Mouse (Mus musculus) limb, embryonic 12.5 days (tissue): Measurements from ENCODE around the gene Slc24a1. TPM values are rescaled to one million over a fixed set of nuclear protein-coding genes. Genes with fewer than 3 reads are reported as not detected.

ENCODE experiments used
- ATAC-seq: fragments of 200-750 bp; cut with Nextera tagmentation; 2 replicates; pipeline ENCODE4 v1.8.0; 2017; ENCODE audit warnings: low read depth, moderate TSS enrichment; ENCODE audit not compliant: insufficient number of reproducible peaks, insufficient read depth, low FRiP score, low TSS enrichment
- H3K27ac ChIP-seq: fragments of 300-500 bp; sonication (generic); 2 replicates; pipeline ENCODE4 v1.5.1; 2016; ENCODE audit warnings: mild to moderate bottlenecking, moderate library complexity
- H3K27me3 ChIP-seq: fragments of 300-500 bp; sonication (generic); 2 replicates; pipeline ENCODE4 v1.6.1; 2016; ENCODE audit warnings: mild to moderate bottlenecking, moderate library complexity
- H3K36me3 ChIP-seq: fragments of 300-500 bp; sonication (generic); 2 replicates; pipeline ENCODE4 v1.6.1; 2016; ENCODE audit warnings: mild to moderate bottlenecking, moderate library complexity
- H3K4me1 ChIP-seq: fragments of 300-500 bp; sonication (generic); replicated peaks from 2 replicates; pipeline ENCODE4 v1.6.1; 2016
- H3K4me2 ChIP-seq: fragments of 300-500 bp; sonication (generic); 2 replicates; pipeline ENCODE4 v1.6.1; 2016; ENCODE audit warnings: mild to moderate bottlenecking, moderate library complexity
- H3K4me3 ChIP-seq: fragments of 300-500 bp; sonication (generic); replicated peaks from 2 replicates; pipeline ENCODE4 v1.5.1; 2016; ENCODE audit warnings: mild to moderate bottlenecking
- H3K9ac ChIP-seq: fragments of 300-500 bp; sonication (generic); replicated peaks from 2 replicates; pipeline ENCODE4 v1.6.1; 2016; ENCODE audit warnings: mild to moderate bottlenecking, moderate library complexity
- H3K9me3 ChIP-seq: fragments of 300-500 bp; sonication (generic); 2 replicates; pipeline ENCODE4 v1.6.1; 2016; ENCODE audit warnings: mild to moderate bottlenecking, moderate library complexity
- WGBS: fragments of 180-500 bp; shearing (Covaris S2); methylation state at CpG from one replicate; pipeline ENCODE4 v1.1.7; 2016; 5-methylcytosine and 5-hydroxymethylcytosine counted together
- polyA plus RNA-seq: library from polyadenylated mRNA; unstranded; fragments of >200 nt; fragmentation: Nextera tagmentation; extraction: Ambion mirVana; gene quantifications from 2 replicates; pipeline ENCODE4 v1.2.1, GENCODE M21; 2016

Gene Slc24a1
- polyA plus RNA-seq, 1 experiment from 2014 or later = 0.08 TPM

DNA sequence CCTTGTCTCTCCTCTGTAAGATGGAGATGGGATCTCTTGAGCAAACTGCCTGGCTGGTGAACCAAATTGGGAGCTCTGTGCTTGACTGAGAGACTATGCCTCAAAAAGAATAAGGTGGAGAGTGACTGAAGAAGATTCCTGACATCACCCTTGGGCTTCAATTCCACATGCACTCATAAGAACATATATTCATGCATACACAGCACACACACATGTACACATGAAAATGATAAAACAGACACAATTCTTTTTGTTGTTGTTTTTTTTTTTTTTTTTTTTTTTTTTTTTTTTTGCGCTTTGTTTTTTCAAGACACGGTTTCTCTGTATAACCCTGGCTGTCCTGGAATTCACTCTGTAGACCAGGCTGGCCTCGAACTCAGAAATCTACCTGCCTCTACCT, 5.9 kb upstream of the Slc24a1 start:
- Histone ChIP-seq H3K27ac (no peak overlapping the region), H3K9ac (no peak overlapping the region), H3K4me1 (peaks cover 12% of the 10 kb centered on the region), H3K9me3 (no peaks in the 10 kb centered on the region), H3K4me3 (no peak overlapping the region), H3K4me2 (no peak overlapping the region), H3K27me3 (peaks cover 17% of the 10 kb centered on the region), H3K36me3 (peaks cover under 1% of the 10 kb centered on the region; the same call in 1 of the 2 replicates)
- WGBS = 90% methylated on average over 3 of the region's 3 CpGs
- ATAC-seq = no peak

DNA sequence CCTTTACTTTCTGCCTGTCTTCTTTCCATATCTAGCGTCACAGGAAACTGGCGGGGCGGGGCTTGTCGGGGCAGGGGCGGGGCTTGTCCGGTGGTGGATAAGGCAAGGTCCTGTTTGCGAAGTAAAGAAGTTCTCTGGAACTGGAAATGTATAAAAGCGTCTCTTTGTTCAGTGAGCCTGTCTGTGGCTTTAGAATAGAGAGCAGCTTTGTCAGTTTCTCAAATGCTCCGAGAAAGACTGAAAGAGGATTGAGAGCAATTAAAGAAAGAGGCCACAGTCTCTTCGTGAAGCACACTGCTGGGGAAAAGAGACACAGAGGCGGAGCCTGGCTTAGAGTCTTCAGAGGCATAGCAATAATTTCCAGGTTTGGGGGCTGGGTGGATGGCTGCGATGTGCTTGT, 4.9 kb upstream of the Slc24a1 start:
- no peak overlapping the region for H3K9ac ChIP-seq
- H3K4me1 ChIP-seq = peaks cover 6% of the 10 kb centered on the region
- ATAC-seq = no peak
- no peaks in the 10 kb centered on the region for H3K36me3 ChIP-seq
- no peak overlapping the region for H3K4me3 ChIP-seq
- peaks cover 27% of the 10 kb centered on the region for H3K27me3 ChIP-seq
- WGBS = 35% methylated on average over 12 of the region's 12 CpGs
- H3K9me3 ChIP-seq = no peaks in the 10 kb centered on the region
- H3K4me2 ChIP-seq = no peak overlapping the region
- H3K27ac ChIP-seq = no peak overlapping the region

DNA sequence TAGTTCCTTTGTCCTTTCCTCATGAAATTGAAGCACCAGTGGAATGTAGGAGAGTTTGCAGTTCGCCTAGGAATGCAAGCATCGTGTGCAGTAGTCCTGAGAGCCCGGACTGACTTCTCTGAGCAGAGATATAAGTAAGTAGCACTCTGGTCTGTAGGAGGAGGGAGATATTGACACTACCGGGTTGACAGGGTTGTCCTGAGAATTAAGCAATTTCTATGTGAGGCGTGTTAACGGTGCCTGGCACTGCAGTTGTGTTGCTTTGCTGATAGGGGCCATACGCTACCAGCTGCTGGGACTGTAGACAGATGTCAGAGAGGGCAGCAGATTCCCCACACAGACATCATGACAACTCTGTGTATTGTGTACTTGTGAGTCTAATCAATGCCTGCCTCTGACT, 1.8 kb upstream of the Slc24a1 start:
- WGBS = 78% methylated on average over 7 of the region's 7 CpGs
- no peak overlapping the region for H3K27ac ChIP-seq

DNA sequence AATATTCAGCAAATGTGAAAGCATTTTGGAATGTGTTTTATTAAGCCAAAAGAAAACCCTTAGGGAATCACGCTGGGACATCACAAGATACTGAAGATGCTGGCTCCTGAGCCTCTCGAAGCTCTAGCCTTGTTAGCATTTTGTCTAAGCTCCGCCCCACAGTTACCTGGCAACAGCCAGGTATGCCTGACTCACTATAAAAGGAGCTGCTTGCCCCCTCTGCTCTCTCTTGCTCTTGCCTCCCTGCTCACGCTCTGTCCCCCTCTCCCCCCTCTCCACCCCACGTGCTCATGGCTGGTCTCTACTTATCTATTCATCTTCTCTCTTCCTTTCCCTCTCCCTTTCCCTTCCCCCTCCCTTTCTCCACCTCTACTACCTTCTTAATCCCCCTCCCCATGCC, 648 bp upstream of the Slc24a1 start:
- no peak overlapping the region for H3K4me2 ChIP-seq
- WGBS = 19% methylated on average over 5 of the region's 5 CpGs
- peaks cover 57% of the 10 kb centered on the region for H3K27me3 ChIP-seq
- H3K9ac ChIP-seq = no peak overlapping the region
- no peaks in the 10 kb centered on the region for H3K36me3 ChIP-seq
- no peaks in the 10 kb centered on the region for H3K4me1 ChIP-seq
- ATAC-seq = no peak
- H3K9me3 ChIP-seq = no peaks in the 10 kb centered on the region
- no peak overlapping the region for H3K27ac ChIP-seq
- H3K4me3 ChIP-seq = no peak overlapping the region

More for the DNA sequence above, 1.8 kb upstream of the Slc24a1 start:
- no peak overlapping the region for H3K9ac ChIP-seq
- no peak overlapping the region for H3K4me2 ChIP-seq
- peaks cover 53% of the 10 kb centered on the region for H3K27me3 ChIP-seq
- H3K9me3 ChIP-seq = no peaks in the 10 kb centered on the region
- H3K4me3 ChIP-seq = no peak overlapping the region
- no peaks in the 10 kb centered on the region for H3K4me1 ChIP-seq
- no peaks in the 10 kb centered on the region for H3K36me3 ChIP-seq
- no peak for ATAC-seq

DNA sequence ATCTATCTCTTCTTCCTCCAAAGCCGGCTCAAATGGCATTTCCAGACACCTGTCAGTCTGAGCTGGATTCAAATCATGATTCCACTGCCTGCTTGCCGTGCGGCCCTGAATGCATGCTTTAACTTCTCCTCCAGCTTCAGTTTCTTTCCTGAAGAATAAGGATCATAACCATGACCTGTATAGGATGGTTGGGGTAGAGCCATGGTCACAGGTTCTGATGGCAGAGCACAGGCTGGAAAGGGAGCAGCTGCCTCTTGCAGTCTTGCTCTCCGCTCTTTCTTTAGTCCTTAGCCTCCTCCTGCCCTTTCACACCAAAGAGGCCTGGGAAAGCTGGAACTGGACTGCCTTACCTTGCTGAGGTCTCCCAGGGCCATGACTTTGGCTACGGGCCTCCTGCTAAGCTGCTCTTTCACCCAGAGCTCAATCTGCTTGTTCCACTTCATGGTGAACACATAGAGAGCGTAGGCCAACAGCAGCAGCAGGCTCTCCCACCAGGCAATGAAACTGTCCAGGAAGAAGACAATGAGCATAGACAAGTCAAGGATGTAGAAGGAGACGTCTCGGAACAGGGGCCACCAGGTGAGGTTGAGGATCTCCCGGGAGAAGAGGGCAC, 3.8 kb downstream of the Slc24a1 start:
- Histone ChIP-seq H3K9me3 (no peaks in the 10 kb centered on the region), H3K27ac (no peak overlapping the region), H3K4me1 (peaks cover 10% of the 10 kb centered on the region), H3K4me2 (no peak overlapping the region), H3K4me3 (no peak overlapping the region), H3K9ac (no peak overlapping the region), H3K27me3 (peaks cover 71% of the 10 kb centered on the region), H3K36me3 (no peaks in the 10 kb centered on the region)
- ATAC-seq = no peak
- 86% methylated on average over 9 of the region's 9 CpGs for WGBS

DNA sequence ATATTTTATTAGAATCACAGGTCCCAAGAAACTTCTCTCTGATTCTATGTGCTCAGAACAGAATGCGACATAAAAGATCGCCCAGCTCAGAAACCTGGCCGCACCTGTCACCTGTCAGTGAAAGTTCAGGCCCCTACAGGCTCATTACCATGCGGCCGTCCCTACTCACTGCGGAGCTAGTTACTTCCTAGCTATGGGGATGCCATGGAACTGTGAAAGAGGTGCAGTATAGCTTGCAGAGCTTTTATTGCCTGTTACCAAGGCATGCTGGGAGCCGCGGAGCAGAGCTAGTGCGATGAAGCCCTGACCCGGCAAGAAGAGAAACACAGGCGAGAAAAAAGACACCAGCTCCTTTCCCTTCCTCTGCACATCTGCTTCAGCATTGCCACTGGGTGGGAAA, 7.4 kb downstream of the Slc24a1 start:
- 6% methylated on average over 11 of the region's 11 CpGs for WGBS
- no peaks in the 10 kb centered on the region for H3K9me3 ChIP-seq
- peaks cover 23% of the 10 kb centered on the region for H3K4me1 ChIP-seq
- peaks cover 47% of the 10 kb centered on the region for H3K27me3 ChIP-seq
- H3K27ac ChIP-seq = no peak overlapping the region
- peak overlapping the region; percentile 16; the same call in 1 of the 2 replicates for H3K4me3 ChIP-seq
- H3K4me2 ChIP-seq = peak overlapping the region; percentile 49
- H3K36me3 ChIP-seq = no peaks in the 10 kb centered on the region
- 0 out of 2 replicates have a peak overlapping the region, but pooled peaks have one; percentile 4 for H3K9ac ChIP-seq
- ATAC-seq = no peak

DNA sequence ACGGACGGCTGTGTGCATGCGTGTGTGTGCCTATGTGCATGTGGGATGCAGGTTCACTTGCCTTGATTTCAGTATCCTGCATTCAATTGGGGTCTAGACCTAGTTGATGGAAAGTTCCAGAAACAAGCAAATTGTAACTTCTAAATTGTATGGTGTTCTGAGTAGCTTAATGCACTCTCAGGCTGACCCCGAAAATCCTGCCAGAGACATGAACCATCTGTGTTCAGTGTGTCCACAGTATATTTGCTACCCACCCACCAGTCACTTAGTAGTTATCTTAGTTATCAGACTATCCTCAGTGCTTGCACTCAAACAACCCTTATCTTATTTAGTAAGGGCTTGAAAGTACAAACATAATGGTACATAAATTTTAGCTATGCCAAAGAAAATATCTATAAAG, 9.8 kb downstream of the Slc24a1 start:
- H3K4me2 ChIP-seq = no peak overlapping the region
- 87% methylated on average over 4 of the region's 4 CpGs for WGBS
- H3K9me3 ChIP-seq = no peaks in the 10 kb centered on the region
- H3K4me1 ChIP-seq = peaks cover 23% of the 10 kb centered on the region
- no peak for ATAC-seq
- H3K9ac ChIP-seq = no peak overlapping the region
- peaks cover 38% of the 10 kb centered on the region for H3K27me3 ChIP-seq
- peak overlapping the region; percentile 12; the same call in 1 of the 2 replicates for H3K27ac ChIP-seq
- no peaks in the 10 kb centered on the region for H3K36me3 ChIP-seq
- H3K4me3 ChIP-seq = no peak overlapping the region

DNA sequence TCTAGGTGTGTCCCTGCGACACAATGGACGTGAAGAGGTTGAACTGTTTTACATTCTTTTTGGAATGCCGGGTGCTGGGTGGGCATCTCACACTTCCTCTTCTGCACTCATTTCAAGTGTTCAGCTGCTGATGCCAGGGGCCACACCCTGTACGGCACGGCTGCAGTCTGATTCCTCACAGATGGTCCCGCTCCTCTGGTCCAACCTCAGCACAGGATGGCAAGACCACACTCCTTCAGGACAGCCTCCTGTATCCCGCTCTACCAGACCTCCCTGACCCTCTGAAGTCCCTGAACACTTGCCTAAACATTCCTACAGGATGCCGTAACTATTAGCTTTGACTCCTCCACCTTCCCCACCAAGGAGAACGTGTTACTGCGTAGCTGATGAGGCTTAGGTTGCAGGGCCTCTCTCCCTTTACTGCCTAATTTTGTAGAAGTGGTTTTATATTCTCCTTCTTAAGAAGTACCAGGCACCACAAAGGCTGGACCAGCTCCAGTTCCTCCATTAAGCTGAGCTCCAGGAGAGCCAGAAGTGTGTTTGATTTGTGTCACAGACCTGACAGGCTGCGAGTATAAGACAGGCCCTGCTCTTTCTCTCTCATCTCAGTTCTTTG, 10.6 kb downstream of the Slc24a1 start:
- Histone ChIP-seq H3K9me3 (no peaks in the 10 kb centered on the region), H3K9ac (no peak overlapping the region), H3K4me1 (peaks cover 23% of the 10 kb centered on the region), H3K27me3 (peaks cover 32% of the 10 kb centered on the region), H3K4me3 (no peak overlapping the region), H3K36me3 (no peaks in the 10 kb centered on the region), H3K27ac (peak overlapping the region; percentile 35; the same call in 1 of the 2 replicates), H3K4me2 (no peak overlapping the region)
- 56% methylated on average over 11 of the region's 11 CpGs for WGBS
- ATAC-seq = no peak; the same call in 1 of the 2 replicates

DNA sequence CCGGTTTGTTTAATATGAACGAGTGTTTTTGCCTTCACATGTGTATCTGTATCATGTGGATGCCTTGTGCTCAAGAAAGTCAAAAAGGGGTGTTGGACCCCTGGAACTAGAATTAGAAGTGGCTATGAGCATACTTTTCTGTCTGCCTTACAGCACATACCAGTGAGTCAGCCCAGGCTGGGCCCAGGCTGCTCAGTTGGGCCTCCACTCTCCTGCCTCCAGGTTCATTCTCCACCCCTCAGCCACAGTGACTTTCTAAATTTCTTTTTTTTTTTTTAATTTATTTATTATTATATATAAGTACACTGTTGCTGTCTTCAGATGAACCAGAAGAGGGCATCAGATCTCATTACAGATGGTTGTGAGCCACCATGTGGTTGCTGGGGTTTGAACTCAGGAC, 11.6 kb downstream of the Slc24a1 start:
- H3K4me3 ChIP-seq = no peak overlapping the region
- peaks cover 23% of the 10 kb centered on the region for H3K4me1 ChIP-seq
- no peak for ATAC-seq
- H3K27ac ChIP-seq = no peak overlapping the region
- WGBS = 88% methylated on average over 2 of the region's 2 CpGs
- H3K9me3 ChIP-seq = no peaks in the 10 kb centered on the region
- peaks cover 30% of the 10 kb centered on the region for H3K27me3 ChIP-seq
- no peaks in the 10 kb centered on the region for H3K36me3 ChIP-seq
- no peak overlapping the region for H3K4me2 ChIP-seq
- no peak overlapping the region for H3K9ac ChIP-seq

DNA sequence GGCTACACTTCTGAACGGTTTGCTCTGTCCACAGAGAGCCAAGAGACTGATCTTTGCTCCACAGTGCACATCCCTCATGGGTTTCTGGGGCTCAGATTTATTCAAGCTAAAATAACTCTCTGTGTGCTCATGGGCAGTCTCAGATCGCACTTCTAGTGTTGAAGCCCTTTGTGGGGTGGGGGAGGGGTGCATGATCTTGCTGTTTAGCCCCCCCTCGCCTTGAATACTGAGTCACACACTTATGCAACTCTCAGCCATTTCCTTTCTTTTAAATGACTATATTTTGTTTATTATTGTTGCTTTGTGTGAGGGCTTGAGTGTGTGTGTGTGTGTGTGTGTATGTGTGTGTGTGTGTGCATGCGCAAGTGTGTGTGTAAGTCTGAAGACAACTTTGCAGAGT, 12.1 kb downstream of the Slc24a1 start:
- H3K9me3 ChIP-seq = no peaks in the 10 kb centered on the region
- no peak overlapping the region for H3K27ac ChIP-seq
- peaks cover 22% of the 10 kb centered on the region for H3K4me1 ChIP-seq
- ATAC-seq = no peak
- H3K9ac ChIP-seq = no peak overlapping the region
- no peak overlapping the region for H3K4me3 ChIP-seq
- no peaks in the 10 kb centered on the region for H3K36me3 ChIP-seq
- 57% methylated on average over 4 of the region's 4 CpGs for WGBS
- peaks cover 25% of the 10 kb centered on the region for H3K27me3 ChIP-seq
- H3K4me2 ChIP-seq = no peak overlapping the region

DNA sequence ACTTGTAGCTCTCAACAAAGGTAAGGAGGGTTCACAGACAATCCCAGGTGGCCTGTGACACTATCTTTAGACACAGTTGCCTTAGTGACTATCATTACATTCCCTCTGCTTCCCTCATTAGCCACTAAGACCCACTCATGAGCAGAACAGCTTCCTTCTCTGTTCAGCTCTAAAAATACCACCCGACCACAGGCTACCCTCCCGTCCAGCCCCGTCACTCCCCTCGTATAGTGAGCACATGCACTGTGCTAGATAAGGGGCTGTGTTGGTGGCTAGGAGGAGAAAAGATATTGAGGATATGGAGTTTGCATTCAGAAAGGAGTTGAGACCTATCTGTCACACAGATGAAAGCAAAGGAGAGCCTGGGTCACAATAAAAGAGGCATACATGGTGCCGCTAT, 12.9 kb downstream of the Slc24a1 start:
- no peak for ATAC-seq
- H3K36me3 ChIP-seq = no peaks in the 10 kb centered on the region
- H3K4me3 ChIP-seq = no peak overlapping the region
- no peaks in the 10 kb centered on the region for H3K9me3 ChIP-seq
- H3K9ac ChIP-seq = no peak overlapping the region
- no peak overlapping the region for H3K27ac ChIP-seq
- H3K4me1 ChIP-seq = peaks cover 25% of the 10 kb centered on the region
- WGBS = 82% methylated on average over 5 of the region's 5 CpGs
- H3K4me2 ChIP-seq = no peak overlapping the region
- peaks cover 23% of the 10 kb centered on the region for H3K27me3 ChIP-seq

DNA sequence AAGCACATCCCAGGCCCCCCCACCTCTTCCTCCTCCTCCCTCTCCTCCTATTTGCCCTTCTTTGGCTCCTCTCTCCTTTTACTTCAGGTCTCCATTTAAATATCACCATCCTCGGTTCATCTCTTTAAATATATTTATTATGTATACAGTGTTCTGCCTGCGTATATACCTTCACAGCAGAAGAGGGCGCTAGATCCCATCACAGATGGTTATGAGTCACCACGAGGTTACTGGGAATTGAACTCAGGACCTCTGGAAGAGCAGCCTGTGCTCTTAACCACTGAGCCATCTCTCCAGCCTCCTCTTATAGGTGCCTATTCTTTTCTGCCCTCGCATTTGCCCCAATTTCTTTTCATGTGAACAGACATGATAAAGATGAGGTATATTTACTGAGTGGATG, 13.9 kb downstream of the Slc24a1 start:
- 60% methylated on average over 5 of the region's 5 CpGs for WGBS
- Histone ChIP-seq H3K27ac (no peak overlapping the region), H3K4me3 (no peak overlapping the region), H3K9ac (no peak overlapping the region), H3K36me3 (no peaks in the 10 kb centered on the region), H3K9me3 (no peaks in the 10 kb centered on the region), H3K4me1 (peaks cover 28% of the 10 kb centered on the region), H3K27me3 (peaks cover 12% of the 10 kb centered on the region; the same call in 1 of the 2 replicates), H3K4me2 (no peak overlapping the region)
- no peak for ATAC-seq
